Mouse (Mus musculus): ENCODE data around the gene Gfap. TPM values are rescaled to one million over a fixed set of nuclear protein-coding genes. Genes with fewer than 3 reads are reported as not detected.

Gene Gfap
- total RNA-seq (2021) = 100 to 1,000 TPM; 441 to 481 TPM
- long read RNA-seq, transcript Gfap-201 (9 exons, 2,648 nt) = major isoform, 557 of 646 reads
- long read RNA-seq, transcript Gfap-202 (8 exons, 2,600 nt) = minor isoform, 28 of 646 reads
- long read RNA-seq, partial matches to known transcripts = 26 of 646 reads
- long read RNA-seq, other reads (novel, unspliced or antisense) = 35 of 646 reads

- DNase-seq (ENCODE audit: low spot score in 2 of 2) = peak; percentile 61 to 86
These were observed at the start of gene Gfap for GRCm38 (mm10) chr11:102900763-102901162. Gene Gfap (minus strand): TSS chr11:102900912.

DNA sequence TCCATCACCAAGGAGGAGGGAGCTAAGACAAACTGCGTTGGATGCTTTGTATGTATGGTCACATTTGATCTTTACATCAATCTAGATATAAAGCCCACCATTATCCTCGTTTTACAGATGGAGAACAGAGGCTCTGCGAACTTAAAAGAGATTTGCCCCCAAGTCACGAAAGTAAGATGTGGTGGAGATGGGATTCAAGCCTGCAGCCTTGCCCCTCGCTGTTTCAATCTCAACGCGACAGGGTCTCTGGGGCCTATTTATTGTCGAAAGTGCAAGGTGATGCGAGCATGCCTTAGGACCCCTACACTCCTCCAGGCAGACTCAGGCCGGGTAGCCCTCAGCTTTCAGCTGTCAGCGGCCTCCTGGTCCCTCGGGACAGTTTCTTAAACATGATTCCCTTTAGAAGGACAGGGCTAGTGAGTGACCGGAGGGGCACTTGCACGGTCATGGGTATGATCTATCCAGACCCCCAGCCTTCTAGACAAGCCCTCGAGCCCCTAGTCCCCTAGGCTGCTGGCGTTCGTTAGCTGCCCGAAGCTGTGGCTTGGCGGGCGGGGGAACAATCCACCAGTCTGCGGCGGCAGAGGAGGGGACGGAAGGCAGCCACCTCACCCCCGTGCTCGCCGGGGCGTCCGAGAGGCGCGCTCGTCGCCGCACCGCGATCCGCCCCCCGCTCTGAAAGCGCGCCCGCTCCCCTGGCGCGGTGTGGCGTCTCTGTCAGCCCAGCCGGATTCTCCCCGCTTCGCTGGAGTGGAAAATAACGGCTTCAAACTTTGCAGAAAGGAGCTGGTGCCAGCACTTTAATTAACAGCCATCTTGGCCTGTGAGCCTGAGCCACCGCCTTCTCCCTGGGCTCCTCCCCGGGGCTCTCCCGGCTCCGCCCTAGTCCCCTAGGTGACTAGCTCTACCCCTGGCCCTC is 47.6 kb upstream of the Gfap start:
- peak; percentile 29 to 56 for DNase-seq (ENCODE audit: low spot score in 2 of 2)

GRCm38 (mm10) chr11:102946992-102947343 is 46.3 kb upstream of the Gfap start:
- DNase-seq (ENCODE audit: low spot score in 2 of 2) = no peak

DNA sequence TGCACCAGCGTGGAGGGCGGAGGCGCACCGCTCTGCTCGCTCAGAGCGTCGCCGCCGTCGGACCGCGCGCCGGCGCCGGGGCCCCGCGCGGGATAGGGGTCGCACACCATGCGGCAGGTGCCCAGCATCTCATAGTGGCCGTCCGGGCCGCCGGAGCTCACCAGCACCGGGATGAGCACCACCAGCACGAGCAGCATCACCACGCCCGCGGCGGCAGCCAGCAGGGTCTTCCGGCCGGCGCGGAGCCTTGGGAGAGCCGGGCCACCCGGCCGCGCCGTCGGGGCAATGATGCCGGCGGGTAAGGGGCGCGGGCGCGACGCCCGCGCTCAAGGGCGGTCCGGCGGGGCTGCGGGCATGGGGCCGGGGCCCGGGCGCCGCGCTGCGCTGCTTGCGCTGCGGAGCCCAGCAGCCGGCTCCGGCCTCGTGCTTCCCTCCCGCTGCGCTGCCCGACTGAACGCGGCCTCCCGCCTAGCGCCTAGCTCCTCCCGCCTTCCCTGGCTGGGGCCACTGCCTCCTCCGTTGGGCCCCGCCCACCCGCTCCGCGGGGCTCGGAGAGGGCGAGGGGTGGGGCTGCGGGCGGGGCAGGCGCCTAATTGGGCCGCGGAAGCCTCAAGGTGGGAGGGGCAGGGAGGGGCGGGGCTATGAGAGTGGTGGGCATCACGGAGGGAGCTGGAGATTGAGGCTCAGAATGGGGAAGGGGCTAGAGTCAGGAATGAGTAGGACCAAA is 45.7 kb upstream of the Gfap start, which contains the start of gene C1ql1:
Gene C1ql1 (minus strand): TSS at position 424 of the 727 bp plus-strand sequence.
- peak; percentile 54 to 56 for DNase-seq (ENCODE audit: low spot score in 2 of 2)

DNA sequence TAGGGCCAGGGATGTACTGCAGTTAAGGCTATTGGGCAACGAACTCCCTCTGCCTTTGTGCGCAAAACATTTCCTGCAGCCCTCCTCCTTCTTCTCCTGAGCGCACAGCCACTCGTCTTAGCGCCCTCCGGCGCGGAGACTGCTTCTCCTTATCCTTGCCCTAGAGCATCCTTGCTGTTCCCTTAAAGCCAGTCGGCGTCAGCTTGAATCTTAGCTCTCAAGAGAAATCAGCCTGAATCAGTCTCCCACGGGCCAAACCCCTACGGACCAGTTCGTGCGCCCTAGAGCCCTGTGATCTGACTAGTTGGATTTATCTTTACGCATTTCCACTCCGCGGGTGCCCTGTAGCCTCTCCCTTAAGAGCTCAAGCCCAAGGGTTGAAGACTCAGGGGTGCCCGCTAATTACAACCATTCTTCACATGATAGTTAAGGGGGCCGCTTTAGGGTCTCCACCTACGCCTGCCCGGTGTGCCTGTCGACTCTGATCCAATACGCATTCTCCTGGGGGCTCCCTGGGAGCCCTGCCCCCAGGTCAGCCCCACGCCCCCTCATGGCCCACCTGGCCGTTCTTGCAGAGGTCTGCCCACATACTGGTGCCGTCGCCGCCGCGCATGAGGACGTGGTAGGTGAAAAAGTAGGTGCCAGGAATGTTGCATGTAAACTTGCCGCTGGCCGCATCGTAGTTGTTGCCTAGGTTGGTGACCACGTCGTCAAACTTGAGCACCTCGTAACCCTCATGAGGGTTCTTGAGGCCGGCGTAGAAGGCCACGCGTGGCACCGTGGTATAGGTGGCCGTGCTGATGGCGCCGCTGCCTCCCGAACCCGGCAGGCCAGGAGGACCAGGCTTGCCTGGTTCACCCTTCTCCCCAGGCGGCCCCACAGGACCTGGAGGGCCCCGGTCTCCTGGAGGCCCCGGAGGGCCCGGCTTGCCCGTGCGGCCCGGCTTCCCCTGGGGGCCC is 44.9 kb upstream of the Gfap start:
- DNase-seq (ENCODE audit: low spot score in 2 of 2) = no peak

GRCm38 (mm10) chr11:102941236-102941635 is 40.5 kb upstream of the Gfap start:
- no peak for DNase-seq (ENCODE audit: low spot score in 2 of 2)

DNA sequence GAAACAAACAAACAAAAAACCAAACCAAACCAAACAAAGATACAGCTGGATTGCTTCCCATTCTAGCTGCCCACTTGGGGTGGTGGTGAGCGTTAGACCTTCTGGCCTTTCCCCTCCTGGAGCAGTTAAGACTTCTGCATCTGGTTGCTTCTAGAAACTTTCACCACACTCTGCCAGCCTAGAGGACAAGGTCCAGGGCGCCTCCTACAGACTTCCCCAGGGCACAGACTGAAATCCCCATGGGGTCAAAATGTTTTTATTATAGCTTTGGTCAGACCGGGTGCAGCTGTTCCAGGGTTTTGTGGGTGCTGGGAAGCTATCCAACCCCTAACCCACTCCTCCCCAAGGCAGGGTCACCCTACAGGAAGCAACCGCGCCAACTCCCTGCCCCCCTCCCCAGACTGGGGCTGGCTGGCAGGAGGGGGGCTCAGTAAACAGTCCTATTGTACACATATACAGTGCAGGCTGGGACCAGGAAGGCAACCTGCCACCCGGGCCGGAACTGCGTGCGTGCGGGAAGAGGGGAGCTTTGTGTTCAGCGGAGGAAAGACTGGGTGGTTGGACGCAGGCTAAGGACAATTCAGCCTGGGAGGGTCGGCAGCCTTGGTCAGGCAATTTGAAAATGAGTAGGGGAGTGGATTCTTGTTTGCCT is 38.4 kb upstream of the Gfap start:
- DNase-seq (ENCODE audit: low spot score in 2 of 2) = no peak

DNA sequence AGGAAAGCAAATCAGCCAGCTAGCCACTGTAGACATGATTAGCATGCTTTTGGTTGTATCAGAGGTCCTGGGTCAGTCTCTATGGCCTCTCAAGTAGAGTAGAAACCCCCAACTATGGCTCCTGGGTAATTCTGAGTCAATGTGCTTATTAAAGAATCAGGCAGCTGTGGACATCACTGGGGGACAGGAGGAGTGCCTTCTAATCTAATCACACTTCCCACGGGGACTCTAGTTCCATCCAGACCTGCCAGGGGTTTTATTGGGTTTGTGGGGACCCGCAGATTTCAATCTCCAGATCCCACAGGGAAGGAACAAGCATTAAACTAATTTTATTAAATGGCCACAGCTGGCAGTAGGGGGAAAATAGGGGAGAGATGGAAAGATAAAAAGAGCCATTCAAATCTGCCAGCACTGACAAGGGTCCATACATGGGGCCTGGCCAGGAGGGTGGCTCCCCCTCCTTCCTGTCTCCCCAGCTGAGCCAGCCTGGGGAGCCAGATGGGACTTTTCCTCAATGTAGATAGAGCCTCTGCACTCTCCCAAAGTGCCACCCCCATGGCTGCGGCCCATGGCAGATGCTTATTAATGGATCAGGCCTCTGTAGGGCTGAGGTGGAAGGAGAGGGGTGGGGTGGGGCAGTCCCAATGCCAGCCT is 36.9 kb upstream of the Gfap start:
- peak in 1 of 2 experiments; percentile 21 for DNase-seq (ENCODE audit: low spot score in 2 of 2)

DNA sequence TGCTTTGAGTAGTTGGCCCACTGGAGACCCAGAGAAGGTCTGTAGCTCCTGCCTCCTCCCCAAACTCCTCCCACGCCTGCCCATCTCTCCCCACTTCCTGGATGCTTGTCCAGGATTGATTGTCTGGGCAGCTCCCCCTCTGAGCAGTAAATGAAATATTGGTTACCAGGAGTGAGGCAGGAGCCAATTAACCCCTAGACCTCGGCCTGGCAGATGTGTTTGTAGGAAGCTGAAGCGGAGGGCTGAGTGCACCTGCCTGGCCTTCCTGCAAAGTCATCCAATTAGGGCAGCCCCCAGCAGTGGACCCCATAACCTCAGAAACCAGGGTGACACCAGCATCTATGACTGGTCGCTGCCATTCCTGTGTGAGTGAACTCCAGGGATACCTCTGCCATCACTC is 35.6 kb upstream of the Gfap start:
- DNase-seq (ENCODE audit: low spot score in 2 of 2) = no peak

- DNase-seq (ENCODE audit: low spot score in 2 of 2) = no peak
These were observed 30.0 kb upstream of the Gfap start for GRCm38 (mm10) chr11:102930672-102931071.

- DNase-seq (ENCODE audit: low spot score in 2 of 2) = no peak
These were observed 24.6 kb upstream of the Gfap start for GRCm38 (mm10) chr11:102925351-102925717.

DNA sequence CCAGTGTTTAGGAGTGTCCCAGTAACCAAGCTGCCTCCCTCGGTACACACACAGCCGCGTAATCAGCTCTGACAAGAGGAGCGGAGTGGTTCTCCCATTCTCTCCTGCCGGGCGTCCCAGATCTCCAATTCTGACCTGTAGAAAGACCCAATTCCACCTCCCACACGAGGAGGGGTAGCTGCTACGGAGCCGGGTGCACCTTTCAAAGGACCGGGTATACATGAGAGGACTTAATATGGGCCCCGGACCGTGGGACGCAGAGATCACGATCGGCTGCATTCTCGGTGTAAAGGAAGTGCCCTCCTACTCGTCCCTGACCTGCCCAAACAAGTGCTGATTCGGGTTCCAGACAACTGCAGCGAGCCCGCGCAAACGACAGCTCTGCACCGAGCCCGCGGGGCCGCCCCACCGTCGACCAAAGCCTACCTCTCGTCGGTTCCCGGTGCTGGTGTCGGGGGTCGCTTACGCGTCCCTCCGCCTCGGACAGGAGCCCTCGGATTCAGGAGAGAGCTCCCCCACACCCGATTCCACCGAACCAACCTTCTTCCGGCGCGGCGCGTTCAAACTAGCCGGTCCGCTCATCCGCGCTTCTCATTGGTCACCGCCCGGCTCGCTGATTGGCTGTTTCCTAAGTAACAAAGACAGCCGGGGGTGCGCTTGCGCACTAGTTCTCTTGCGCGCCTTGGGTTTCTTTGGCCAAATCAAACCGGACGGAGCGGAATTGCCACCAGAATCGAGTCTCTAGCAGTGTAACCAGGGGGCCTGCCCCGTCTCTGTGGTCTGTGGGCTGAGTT is 24.0 kb upstream of the Gfap start, which contains the start of gene Kif18b:
Gene Kif18b (minus strand): TSS at position 568 of the 794 bp plus-strand sequence.
- peak; percentile 85 to 95 for DNase-seq (ENCODE audit: low spot score in 2 of 2)

GRCm38 (mm10) chr11:102921491-102921890 is 20.8 kb upstream of the Gfap start:
- DNase-seq (ENCODE audit: low spot score in 2 of 2) = no peak

- no peak for DNase-seq (ENCODE audit: low spot score in 2 of 2)
These were observed 17.4 kb upstream of the Gfap start for GRCm38 (mm10) chr11:102918077-102918476.

DNA sequence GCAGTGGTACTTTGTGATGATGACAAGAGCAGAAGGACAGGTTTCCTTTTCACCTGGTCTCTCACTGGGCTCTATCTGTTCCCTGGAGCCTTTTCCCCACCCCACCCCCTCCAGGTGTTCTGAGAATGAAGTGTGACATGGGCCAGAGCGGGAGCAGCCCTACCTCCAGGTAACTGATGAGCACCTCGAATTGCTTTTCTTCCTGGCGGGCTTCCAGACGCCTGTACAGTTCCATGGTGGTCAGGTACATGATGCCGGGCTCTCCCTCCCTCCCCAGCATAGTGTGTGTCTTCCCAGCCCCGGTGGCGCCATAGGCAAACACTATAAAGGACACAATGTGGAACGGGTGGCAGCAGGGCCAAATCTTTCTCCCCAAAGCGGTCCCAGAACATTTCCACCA is 14.7 kb upstream of the Gfap start:
- no peak for DNase-seq (ENCODE audit: low spot score in 2 of 2)

- no peak for DNase-seq (ENCODE audit: low spot score in 2 of 2)
These were observed 10.7 kb upstream of the Gfap start for GRCm38 (mm10) chr11:102911376-102911775.

GRCm38 (mm10) chr11:102903654-102904053 is 2.9 kb upstream of the Gfap start:
- no peak for DNase-seq (ENCODE audit: low spot score in 2 of 2)

- no peak for DNase-seq (ENCODE audit: low spot score in 2 of 2)
These were observed 1.4 kb upstream of the Gfap start for GRCm38 (mm10) chr11:102902107-102902506.

DNA sequence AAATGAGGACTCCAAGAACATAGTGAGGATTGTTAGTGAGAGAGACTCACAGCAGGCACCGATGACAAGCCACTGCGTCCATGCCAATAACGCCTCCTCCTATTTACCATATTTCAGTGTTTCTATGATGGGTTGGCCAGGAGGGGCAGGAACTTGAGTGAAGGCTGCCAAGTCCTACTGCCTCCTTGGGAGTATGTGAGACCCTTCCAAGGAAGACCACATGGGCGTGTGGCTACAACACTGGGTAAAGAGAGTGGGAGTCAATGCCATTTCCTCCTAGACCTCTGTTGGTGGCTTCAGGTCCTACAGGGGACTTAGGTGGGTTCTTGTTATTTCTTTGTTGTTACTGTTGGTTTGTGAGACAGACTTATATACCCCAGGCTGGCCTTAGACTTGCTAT is 487 bp upstream of the Gfap start:
- DNase-seq (ENCODE audit: low spot score in 2 of 2) = no peak
